Mouse (Mus musculus): ENCODE data around the gene Aff1.

- TF ChIP-seq CTCF (IDR thresholded peaks at IDR 0.05; ENCODE audit: borderline replicate concordance, extremely low read depth, insufficient read depth, insufficient read length) (no peak), POLR2A (IDR thresholded peaks at IDR 0.05; ENCODE audit: borderline replicate concordance, extremely low read depth, insufficient read depth, insufficient read length, poor library complexity, severe bottlenecking) (no peak)
Observed at GRCm38 (mm10) chr5:103807637-103808312, 115.6 kb downstream of the Aff1 start.

Data from brain, embryonic 14.5 days (tissue).